Mouse (Mus musculus) embryo, embryonic 10 days (tissue): ENCODE results near the gene Ogt.

Experiments used
- DNase-seq: peaks from one replicate; pipeline ENCODE4 v3.0.0-alpha.2; 2015; ENCODE audit warnings: low spot score

The Ogt gene

DNA sequence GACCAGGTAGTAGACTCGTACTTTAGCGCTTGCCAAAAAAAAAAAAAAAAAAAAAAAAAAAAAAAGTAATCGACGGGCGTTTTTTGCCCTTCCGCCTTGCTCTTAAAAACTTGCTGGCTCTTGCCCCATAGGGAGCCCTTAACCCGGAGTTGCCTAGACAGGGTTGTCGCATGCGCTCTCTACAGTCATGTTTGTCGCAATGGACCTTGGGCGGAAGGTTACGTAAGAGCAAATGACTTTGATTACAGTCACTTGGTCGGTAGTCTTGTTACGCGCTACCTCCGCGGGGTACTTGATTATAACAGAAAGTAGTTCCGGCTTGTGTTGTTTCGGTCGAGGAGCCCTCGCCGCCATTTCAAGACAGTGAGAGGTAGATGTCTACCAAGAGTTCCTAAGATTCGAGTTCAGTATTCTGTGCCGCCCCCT is at the start of gene Ogt:
Ogt (plus strand) TSS at position 320 of the 426 bp plus-strand sequence.
- peak; percentile 96 for DNase-seq

DNA sequence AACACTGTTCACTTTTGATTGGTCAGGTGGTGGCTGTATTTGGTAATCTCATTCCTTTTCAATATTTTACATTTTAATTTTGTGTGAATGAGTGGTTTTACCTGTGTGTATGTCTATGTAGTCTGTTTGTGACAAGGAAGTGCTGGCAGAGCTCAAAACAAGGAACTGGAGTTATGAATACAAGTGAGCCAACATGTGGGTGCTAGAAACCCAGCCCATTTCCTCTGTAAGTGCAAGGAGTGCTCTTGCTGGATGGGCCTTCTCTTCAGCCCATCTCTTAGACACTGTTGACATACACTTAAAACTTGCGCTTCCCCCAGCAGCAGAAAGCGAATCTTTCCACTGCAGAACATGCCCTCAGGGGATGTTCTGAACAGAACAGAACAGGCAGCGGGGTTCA is 23.7 kb upstream of the Ogt start:
- no peak for DNase-seq

DNA sequence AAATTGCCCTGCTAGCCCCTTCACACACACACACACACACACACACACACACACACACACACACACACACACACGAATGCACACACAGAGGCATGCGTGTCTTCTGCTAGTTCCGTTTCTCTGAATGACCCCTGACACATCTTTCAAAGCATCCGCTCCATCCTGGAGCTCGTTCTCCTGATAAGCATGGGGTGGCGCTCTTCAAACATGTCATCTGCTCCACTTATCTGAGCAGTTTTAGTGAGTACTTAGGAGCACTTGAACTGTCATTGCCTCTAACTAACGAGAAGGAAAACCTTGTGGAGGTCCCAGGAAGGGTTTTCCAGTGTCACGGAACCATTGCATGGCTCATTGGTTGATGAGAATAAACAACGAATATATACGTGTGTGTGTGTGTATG is 22.0 kb upstream of the Ogt start:
- no peak for DNase-seq

DNA sequence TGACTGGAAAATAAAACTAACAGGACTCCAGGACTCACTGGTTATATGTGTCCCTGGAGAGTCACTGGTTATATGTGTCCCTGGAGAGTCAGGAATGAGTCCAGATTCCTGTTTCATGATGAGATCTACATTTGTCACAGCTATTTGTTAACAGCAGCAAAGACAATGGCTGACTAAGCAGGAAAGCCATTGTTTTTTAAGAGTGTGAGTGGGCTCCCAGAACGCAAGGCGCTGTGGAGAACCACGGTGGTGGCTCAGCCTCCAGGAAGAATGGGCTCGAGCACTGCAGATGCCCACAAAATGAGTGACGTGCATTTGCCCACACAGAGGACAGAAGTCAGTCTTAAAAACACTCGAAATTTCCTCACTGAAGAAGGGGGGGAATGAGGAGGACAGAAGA is 19.5 kb upstream of the Ogt start:
- DNase-seq, result no peak

DNA sequence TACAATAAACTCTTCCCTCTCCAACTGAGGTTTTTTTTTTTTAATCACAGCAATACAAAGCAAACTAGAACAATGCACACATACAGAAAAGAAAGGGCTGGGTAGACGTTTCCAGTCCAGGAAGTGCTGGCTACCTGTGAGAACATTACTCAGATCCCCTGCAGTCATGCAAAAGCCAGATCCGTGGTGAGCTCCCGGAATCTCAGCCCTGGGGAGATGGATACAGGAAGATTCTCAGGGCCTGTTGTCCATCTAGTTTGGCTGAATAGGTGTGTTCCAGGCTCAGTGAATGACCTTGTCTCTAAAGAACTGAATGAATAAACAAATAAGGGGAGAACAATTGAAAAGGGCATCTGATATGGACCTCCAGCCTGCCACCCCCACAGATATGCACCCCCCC is 17.3 kb upstream of the Ogt start:
- no peak for DNase-seq

DNA sequence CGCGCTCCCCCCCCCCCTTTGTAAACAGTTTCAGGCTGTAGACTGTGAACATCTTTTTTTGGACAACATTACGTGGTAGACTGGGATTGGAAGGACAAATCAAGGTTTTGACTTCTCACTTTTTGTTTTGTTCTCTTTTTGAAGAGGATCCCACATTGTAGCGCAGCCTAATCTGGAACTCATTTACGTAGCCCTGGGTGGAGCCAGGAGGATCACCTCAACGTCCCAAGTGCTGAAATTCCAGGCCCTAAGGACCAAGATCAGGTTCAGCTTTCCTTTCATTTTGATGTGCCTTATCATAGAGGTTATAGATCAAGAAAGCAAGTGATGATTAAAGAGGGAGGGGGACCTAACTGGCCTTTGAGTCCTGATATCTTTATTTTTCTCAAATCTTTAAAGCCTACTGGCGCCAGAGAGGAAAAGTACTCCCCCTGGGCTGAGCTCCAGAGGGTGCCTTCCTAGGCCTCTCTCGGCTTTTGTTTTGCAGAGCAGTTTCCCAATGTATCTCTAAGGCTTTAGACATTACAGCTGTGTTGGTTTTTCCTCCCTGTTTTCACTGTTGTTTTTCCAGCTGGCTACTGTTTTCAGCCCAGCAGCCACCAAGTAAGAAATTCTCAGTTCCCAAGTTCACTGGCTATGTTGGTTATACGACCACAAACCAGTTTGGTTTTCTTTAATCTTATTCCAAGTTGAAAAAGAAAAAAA is 2.9 kb upstream of the Ogt start:
- peak; percentile 12 for DNase-seq

DNA sequence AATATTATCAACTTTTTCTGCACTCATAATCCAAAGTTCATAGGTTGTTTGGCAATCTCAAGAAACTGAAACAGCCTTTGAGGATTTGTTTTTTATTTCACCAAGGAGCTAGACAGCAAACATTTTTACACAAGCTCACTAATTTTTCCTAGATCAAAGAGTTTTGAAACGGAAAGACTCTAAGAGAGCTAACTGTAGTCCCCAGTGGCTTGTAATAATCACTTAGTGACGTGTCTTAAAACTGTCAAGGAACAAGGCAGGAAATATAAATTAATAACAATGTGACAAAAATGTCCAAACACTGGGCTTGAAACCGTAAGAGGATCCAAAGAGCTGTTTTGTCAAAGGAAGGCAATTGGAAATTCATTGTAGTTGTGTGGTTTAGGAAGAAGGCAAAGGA is 1.0 kb upstream of the Ogt start:
- DNase-seq, result no peak

DNA sequence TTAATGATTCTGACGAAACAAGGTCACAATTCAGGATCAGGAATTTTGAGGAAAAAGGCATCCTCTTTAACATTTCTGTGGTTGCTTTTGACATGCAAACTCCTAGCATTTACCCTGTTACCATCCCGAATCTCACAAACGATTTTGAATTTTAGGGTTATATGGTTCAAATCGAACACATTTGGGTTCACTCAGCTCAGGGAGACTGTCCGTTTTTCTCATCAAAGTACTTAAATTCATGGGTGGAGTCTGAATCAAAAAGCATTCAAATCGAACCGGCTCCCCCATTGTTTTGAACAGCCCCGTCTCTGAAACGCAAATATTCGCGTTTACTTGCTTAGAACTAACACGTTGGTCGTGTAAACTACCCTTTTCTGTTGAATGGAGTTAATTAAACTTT is 554 bp upstream of the Ogt start:
- peak; percentile 5 for DNase-seq

DNA sequence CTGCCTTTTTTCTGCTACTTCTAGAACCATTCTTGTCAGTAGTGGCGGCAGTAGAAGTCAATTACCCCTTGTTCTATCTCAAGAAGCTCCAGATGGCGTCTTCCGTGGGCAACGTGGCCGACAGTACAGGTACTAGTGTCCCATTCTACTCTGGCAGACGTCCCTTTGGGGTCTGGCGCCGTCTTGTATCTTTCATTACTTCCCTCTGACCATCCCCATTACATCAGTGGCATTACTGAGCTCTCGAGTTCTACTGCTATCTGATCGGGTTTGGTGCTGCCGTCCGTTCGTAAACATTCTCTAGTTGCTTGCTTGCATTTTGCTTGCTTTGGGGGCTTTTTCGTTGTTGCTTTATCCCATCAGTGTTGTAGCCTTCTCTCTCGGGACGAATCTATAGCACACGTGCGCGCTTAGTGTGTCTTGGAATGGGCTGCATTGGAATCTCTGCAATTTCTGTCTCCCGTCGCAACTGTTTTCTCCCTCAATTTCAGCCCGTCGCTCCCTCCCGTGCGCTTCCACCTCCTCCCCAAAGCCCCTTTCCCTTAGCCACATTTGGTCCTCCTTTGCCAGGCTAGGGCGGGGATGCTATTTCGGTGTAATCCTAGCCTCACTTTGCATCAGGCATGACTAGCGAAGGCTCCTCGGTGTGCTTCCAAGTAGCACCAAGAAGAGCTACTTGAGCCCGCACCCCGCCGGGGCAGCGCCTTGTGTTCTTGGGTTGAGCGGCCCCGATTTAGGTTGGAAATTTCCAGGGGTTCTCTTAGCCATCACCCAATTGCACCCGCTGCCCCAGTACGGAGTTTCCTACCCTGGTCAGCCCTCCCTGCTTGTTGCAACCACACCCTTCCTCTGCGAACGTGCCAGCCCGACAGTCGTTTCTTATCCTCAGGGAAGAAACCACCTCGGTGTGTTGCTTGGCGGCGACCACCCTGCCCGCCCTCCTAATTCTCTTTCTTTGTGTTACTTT is 617 bp downstream of the Ogt start:
- DNase-seq, result peak; percentile 31

DNA sequence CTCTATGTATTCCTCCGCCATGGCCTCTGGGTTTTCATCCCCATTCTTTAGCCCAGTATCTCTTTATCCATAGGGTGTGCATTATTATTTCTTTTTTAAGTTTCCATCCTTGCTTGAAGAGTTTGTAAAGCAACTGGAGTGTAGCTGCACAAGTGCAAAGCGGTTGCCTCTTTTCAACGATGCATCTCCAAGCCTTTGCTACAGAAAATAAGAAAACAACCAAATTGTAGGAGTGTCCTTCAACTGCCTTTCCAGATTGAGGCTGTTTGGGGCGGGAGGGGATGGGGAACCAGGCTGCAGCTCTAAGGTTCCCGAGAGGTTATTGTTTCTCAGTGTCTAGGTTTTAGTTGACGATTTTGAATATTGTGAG is 1.3 kb downstream of the Ogt start:
- DNase-seq, result no peak

DNA sequence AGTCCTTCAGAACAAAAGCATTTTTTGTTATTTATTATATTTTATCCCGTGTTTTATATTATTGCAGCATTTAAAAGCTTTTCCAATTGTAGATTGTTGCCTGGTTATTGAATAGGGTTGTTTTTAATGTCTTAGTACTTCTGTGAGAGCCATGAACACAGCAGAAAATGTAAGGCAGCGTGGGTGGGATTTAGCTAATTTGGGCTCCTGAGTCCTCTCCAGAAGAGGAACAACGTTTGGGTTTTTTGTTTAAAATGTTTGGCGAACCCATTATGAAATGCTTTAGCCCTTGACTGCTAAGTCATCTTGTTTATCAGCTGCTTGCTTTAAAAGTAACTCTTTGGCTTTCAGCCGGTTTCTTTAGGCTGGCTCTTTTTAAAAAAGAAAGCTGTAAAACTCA is 2.2 kb downstream of the Ogt start:
- no peak for DNase-seq

DNA sequence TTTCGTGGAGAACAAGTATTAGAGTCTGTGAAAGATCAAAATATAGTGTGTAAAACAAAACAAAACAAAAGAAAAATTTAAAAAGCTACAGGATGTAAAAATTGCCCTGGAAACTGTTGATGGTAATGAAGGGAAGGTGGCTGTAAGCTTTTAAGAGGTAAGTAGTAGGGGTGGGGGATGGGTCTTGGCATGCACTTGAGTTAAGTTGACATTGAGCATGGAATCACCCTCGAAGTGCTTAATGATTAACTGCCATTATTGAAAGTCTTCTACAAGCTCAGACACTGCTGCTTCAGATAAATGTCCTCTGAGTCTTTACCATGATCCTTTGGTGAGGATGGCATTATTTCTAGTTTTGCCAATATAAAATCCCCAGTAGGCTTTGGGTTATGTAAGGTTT is 5.4 kb downstream of the Ogt start:
- no peak for DNase-seq

DNA sequence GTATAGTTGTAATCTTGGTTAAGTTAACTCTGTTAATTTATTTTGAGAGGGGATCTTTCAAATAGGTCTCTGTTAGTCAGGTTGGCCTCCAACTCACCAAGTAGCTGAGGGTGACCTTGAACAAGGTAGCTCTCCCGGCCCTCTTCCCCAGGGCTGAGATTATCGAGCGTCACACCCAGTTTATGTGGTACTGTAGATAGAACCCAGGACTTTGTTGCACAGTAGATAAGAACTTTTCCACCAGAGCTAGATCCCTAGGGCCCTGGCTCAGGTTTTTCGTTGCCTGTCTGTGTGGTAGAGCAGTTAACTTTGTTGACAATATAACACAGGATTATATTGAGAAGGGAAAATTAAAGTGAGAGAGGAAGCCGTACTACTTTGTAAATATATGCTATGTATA is 6.8 kb downstream of the Ogt start:
- no peak for DNase-seq

DNA sequence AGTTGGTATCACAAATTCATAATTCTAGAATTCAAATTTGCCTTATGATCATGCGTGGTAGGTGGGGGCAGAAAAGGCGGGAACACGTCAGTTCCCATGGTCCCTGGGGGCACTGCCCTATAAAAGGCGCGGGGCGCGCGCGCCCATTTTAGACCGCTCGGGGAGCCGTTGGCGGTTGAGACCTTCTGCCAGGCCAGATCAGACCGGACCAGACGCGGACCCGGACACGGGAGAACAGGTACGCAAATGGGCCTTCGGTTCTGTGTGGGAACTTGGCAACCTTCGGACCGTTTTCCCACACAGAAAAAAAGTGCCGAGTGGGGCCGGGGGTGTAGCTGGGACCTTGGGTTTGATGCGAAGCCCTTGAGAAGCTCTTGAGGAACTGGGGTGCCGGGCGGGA is 55.8 kb downstream of the Ogt start:
- no peak for DNase-seq

DNA sequence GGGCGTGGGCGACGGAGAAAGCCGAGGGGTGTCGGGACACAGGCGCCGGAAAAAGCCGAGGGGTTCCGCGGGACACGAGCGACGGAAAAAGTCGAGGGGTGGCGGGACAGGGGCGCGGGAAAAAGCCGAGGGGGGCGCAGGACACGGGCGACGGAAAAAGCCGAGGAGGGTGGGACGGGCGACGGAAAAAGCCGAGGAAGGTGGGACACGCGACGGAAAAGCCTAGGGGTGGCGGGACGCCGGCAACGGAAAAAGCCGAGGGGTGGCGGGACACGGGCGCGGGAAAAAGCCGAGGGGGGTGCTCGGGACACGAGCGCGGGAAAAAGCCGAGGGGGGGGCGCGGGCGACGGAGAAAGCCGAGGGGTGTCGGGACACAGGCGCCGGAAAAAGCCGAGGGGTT is 57.7 kb downstream of the Ogt start:
- DNase-seq, result no peak

DNA sequence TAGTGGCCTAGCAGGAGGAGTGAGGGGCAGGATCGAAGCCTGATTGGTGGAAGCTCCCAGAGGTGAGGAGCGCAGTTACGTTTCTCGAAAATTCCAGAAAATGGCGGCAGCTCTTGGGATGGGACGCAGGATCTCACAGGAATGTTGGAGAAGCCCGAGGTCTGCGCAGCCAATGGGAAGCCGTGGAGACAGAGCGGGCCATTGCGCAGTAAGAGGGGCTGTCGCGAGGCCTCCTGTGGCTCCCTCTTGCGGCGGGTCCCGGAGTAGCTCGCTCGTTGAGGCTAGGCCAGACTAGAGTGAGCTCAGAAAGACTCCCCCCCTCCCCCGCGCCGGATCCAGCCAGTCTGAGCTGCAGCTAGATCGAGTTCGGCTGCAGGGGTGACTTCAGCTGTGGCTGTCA is 58.4 kb downstream of the Ogt start:
- no peak for DNase-seq

DNA sequence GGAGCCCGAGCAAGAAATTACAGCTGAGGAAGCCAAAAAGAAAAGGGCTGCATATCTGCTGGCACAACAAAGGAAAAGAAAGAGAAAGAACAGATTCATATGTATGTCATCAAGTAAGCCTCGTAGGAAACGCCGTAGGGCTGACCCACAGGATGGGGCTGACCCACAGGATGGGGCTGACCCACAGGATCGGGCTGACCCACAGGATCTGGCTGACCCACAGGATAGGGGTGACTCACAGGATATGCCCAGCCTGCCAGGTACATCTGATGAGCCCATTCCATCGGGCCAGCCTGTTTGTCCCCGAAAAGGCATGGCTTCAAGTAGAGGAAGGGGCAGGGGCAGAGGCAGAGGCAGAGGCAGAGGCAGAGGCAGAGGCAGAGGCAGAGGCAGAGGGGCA is 65.3 kb downstream of the Ogt start:
- no peak for DNase-seq

DNA sequence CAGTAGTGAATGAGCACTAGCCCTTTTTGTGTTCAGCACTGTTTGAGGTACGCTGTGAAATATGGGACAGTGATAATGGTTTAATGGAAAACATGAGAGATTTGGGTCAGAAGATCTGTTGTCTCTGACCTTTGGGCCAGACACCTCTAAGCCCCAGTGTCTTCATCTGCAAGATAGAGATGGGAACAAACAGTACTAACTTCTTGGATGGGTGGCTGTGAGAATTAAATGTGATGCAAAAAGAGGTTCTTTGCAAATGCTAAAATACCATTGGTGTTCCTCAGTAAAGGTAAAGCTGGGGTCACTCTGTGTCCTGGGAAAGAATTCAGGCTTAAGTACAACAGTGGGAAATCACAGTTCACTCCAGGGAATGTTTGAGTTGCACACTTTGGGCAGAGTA is 80.5 kb downstream of the Ogt start:
- DNase-seq, result no peak

DNA sequence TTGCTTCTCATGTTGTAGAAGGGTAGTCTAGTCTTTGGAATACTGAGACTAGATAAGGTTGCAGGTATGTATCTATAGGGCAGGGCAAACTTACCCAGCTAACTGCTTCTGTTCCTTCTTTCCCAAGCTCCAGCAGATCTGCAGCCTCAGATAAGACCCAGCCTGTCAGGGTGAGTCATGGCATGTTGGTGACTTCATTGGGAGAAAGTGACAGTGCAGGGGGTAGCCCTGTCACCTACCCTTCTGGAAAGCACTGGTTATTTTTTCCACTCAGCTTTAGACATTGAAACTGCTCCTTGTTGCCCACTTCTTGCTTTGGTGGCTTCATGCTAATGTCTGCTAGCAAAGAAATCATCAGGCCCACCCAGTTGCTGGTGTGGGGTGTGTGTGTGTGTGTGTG is 90.2 kb downstream of the Ogt start:
- no peak for DNase-seq

DNA sequence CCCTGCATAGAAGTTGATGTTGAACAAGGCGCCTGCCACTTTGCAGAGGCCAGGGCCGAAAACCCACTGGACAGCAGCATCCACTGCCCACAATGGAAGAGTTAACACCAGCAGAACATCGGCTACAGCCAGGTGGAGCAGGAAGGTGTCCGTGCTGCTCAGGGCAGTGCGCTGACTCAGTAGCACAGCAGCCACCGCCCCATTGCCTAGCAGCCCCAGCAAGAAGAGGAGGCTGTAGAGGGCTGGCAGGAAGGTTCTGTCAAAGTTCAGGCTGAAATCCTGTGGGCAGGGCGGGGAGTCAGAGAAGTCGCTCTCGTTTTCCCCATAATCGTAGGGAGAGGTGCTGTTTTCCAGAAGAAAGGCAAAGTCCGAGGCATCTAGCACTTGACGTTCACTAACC is 92.8 kb downstream of the Ogt start:
- DNase-seq, result no peak

DNA sequence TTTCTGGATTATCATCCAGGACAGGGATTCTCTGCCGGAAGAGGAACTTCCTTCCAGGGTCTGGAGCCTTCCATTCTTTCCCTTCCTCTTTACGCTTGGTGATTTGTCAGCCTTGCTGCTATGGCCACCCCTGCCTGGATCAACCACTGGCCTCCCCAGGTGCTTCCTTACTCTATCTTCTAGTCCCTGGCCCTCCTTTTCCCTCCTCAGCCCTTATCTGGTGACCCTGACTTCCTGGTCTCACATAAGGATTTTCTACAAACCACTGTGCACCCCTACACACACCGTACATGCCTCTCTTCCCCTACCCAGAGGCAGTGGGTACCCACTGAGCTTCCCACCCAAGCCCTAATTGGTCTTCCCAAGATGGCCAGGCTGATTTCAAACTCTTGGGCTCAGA is 93.4 kb downstream of the Ogt start:
- DNase-seq, result no peak

DNA sequence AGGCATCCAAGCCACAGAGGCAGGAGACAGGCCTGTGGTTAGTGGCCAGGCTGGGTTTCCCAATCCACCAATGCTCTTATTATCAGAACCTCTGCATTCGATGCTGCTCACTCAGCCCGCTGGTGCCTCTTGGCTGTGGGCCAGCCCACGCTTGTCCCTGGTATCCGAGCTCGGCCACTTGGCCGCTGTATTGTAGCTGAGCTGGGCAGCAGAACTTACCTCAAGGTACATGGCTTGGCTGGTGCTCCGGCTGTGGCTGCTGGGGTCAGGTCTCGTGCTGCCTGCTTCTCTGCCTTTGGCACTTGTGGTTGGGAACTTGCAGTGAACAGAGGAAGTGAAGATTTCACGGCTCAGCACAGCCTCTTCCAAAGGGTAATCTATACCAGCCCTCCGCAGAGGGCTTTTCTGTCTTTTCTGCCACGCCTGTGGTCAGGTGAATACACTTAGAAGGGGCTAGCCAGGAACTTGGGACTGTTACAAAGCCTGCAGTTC is 94.0 kb downstream of the Ogt start, which contains the start of gene Cxcr3:
Cxcr3 (minus strand) TSS at position 442 of the 492 bp plus-strand sequence.
- DNase-seq, result no peak
